Mouse (Mus musculus) embryonic facial prominence, embryonic 15.5 days (tissue): ENCODE measurements at regions not wholly inside any gene's neighbourhood (a gene's known extent, or its start where the extent isn't known, plus 50 kb on each side); places are given as distances from the start of the nearest gene placed in this dataset.
A peak's percentile ranks its signal among the peaks of the same experiment; 100 is the strongest.

Experiments
- ATAC-seq: fragments of 200-750 bp; cut with Nextera tagmentation; 2 replicates; pipeline ENCODE4 v1.8.0; 2017; ENCODE audit warnings: low read depth, moderate TSS enrichment; ENCODE audit not compliant: insufficient number of reproducible peaks, low FRiP score, low TSS enrichment
- H3K27ac ChIP-seq: fragments of 300-500 bp; sonication (generic); replicated peaks from 2 replicates; pipeline ENCODE4 v1.5.1; 2015; ENCODE audit warnings: mild to moderate bottlenecking, inconsistent platforms
- H3K27me3 ChIP-seq: fragments of 300-500 bp; sonication (generic); 2 replicates; pipeline ENCODE4 v1.6.1; 2015; ENCODE audit warnings: inconsistent platforms
- H3K36me3 ChIP-seq: fragments of 300-500 bp; sonication (generic); 2 replicates; pipeline ENCODE4 v1.6.1; 2015; ENCODE audit warnings: mild to moderate bottlenecking, inconsistent platforms
- H3K4me1 ChIP-seq: fragments of 300-500 bp; sonication (generic); 2 replicates; pipeline ENCODE4 v1.6.1; 2015; ENCODE audit warnings: inconsistent platforms
- H3K4me2 ChIP-seq: fragments of 300-500 bp; sonication (generic); replicated peaks from 2 replicates; pipeline ENCODE4 v1.6.1; 2015; ENCODE audit warnings: mild to moderate bottlenecking, inconsistent platforms
- H3K4me3 ChIP-seq: fragments of 300-500 bp; sonication (generic); replicated peaks from 2 replicates; pipeline ENCODE4 v1.5.1; 2015; ENCODE audit warnings: mild to moderate bottlenecking, inconsistent platforms
- H3K9ac ChIP-seq: fragments of 300-500 bp; sonication (generic); 2 replicates; pipeline ENCODE4 v1.6.1; 2015; ENCODE audit warnings: inconsistent platforms
- H3K9me3 ChIP-seq: fragments of 300-500 bp; sonication (generic); replicated peaks from 2 replicates; pipeline ENCODE4 v1.6.1; 2016; ENCODE audit warnings: inconsistent platforms
- WGBS: fragments of 180-500 bp; shearing (Covaris S2); methylation state at CpG from one replicate; pipeline ENCODE4 v1.1.7; 2015; 5-methylcytosine and 5-hydroxymethylcytosine counted together

- Histone ChIP-seq H3K9ac (no peak overlapping the region), H3K27ac (no peak overlapping the region), H3K4me2 (no peak overlapping the region), H3K4me1 (no peaks in the 10 kb centered on the region), H3K36me3 (no peaks in the 10 kb centered on the region), H3K4me3 (no peak overlapping the region), H3K9me3 (no peaks in the 10 kb centered on the region), H3K27me3 (no peaks in the 10 kb centered on the region)
- 74% methylated on average over 1 of the region's 1 CpGs for WGBS
- no peak for ATAC-seq
These were observed 52.8 kb upstream of the Chodl start for GRCm38 (mm10) chr16:78877941-78878340.

- Histone ChIP-seq H3K9ac (no peak overlapping the region), H3K27me3 (no peaks in the 10 kb centered on the region), H3K4me3 (no peak overlapping the region), H3K4me1 (no peaks in the 10 kb centered on the region), H3K4me2 (no peak overlapping the region), H3K27ac (no peak overlapping the region), H3K9me3 (no peaks in the 10 kb centered on the region), H3K36me3 (no peaks in the 10 kb centered on the region)
- 45% methylated on average over 4 of the region's 4 CpGs for WGBS
- no peak for ATAC-seq
These were observed 71.7 kb upstream of the Chodl start for GRCm38 (mm10) chr16:78859006-78859405.

GRCm38 (mm10) chr16:78830957-78831356 lies 99.8 kb upstream of the Chodl start:
- H3K27ac ChIP-seq, result peak overlapping the region; percentile 63
- no peaks in the 10 kb centered on the region for H3K9me3 ChIP-seq
- no peak overlapping the region for H3K4me2 ChIP-seq
- no peak for ATAC-seq
- H3K9ac ChIP-seq, result no peak overlapping the region
- 66% methylated on average over 7 of the region's 7 CpGs for WGBS
- no peaks in the 10 kb centered on the region for H3K36me3 ChIP-seq
- H3K4me3 ChIP-seq, result no peak overlapping the region
- H3K27me3 ChIP-seq, result no peaks in the 10 kb centered on the region
- no peaks in the 10 kb centered on the region for H3K4me1 ChIP-seq

GRCm38 (mm10) chr16:78827739-78828138 lies 103.0 kb upstream of the Chodl start:
- ATAC-seq, result no peak
- no peak overlapping the region for H3K9ac ChIP-seq
- H3K9me3 ChIP-seq, result no peaks in the 10 kb centered on the region
- no peaks in the 10 kb centered on the region for H3K27me3 ChIP-seq
- no peak overlapping the region for H3K27ac ChIP-seq
- H3K36me3 ChIP-seq, result no peaks in the 10 kb centered on the region
- no peak overlapping the region for H3K4me3 ChIP-seq
- H3K4me2 ChIP-seq, result no peak overlapping the region
- WGBS, result 29% methylated on average over 3 of the region's 3 CpGs
- H3K4me1 ChIP-seq, result no peaks in the 10 kb centered on the region

- no peaks in the 10 kb centered on the region for H3K9me3 ChIP-seq
- no peak overlapping the region for H3K4me2 ChIP-seq
- no peaks in the 10 kb centered on the region for H3K4me1 ChIP-seq
- no peaks in the 10 kb centered on the region for H3K27me3 ChIP-seq
- H3K9ac ChIP-seq, result no peak overlapping the region
- H3K4me3 ChIP-seq, result no peak overlapping the region
- no peak overlapping the region for H3K27ac ChIP-seq
- 67% methylated on average over 2 of the region's 2 CpGs for whole genome bisulfite sequencing
- no peak for ATAC-seq
- H3K36me3 ChIP-seq, result no peaks in the 10 kb centered on the region
These were observed 140.7 kb upstream of the Chodl start for GRCm38 (mm10) chr16:78790064-78790463.

- ATAC-seq, result no peak
These were observed 171.5 kb upstream of the Chodl start for GRCm38 (mm10) chr16:78759226-78759625.

GRCm38 (mm10) chr16:78737902-78738301 lies 161.4 kb upstream of the D16Ertd472e start:
- ATAC-seq, result no peak
- H3K27ac ChIP-seq, result no peak overlapping the region
- H3K9me3 ChIP-seq, result no peaks in the 10 kb centered on the region
- no peak overlapping the region for H3K9ac ChIP-seq
- no peaks in the 10 kb centered on the region for H3K4me1 ChIP-seq
- no peaks in the 10 kb centered on the region for H3K27me3 ChIP-seq
- H3K4me3 ChIP-seq, result no peak overlapping the region
- H3K36me3 ChIP-seq, result no peaks in the 10 kb centered on the region
- WGBS, result 62% methylated on average over 4 of the region's 4 CpGs
- H3K4me2 ChIP-seq, result no peak overlapping the region

More at GRCm38 (mm10) chr16:78759226-78759625, 171.5 kb upstream of the Chodl start:
- Histone ChIP-seq H3K9me3 (no peaks in the 10 kb centered on the region), H3K27me3 (no peaks in the 10 kb centered on the region), H3K4me3 (no peak overlapping the region), H3K4me1 (no peaks in the 10 kb centered on the region), H3K27ac (no peak overlapping the region), H3K9ac (no peak overlapping the region), H3K36me3 (no peaks in the 10 kb centered on the region), H3K4me2 (no peak overlapping the region)

GRCm38 (mm10) chr16:78730583-78731501 lies 154.3 kb upstream of the D16Ertd472e start:
- H3K27me3 ChIP-seq, result no peaks in the 10 kb centered on the region
- no peak overlapping the region for H3K9ac ChIP-seq
- no peak overlapping the region; the same call in 1 of the 2 replicates for H3K4me2 ChIP-seq
- no peaks in the 10 kb centered on the region for H3K9me3 ChIP-seq
- no peaks in the 10 kb centered on the region for H3K36me3 ChIP-seq
- no peak for ATAC-seq
- H3K4me3 ChIP-seq, result no peak overlapping the region
- H3K4me1 ChIP-seq, result no peaks in the 10 kb centered on the region
- peak overlapping the region; percentile 14; the same call in 1 of the 2 replicates for H3K27ac ChIP-seq
- WGBS, result 43% methylated on average over 13 of the region's 13 CpGs

- no peak overlapping the region for H3K4me2 ChIP-seq
- ATAC-seq, result no peak
- no peak overlapping the region for H3K9ac ChIP-seq
- H3K4me3 ChIP-seq, result no peak overlapping the region
- WGBS, result 71% methylated on average over 2 of the region's 2 CpGs
- H3K4me1 ChIP-seq, result no peaks in the 10 kb centered on the region
- no peaks in the 10 kb centered on the region for H3K9me3 ChIP-seq
- no peaks in the 10 kb centered on the region for H3K27me3 ChIP-seq
- H3K36me3 ChIP-seq, result no peaks in the 10 kb centered on the region
- no peak overlapping the region for H3K27ac ChIP-seq
These were observed 149.0 kb upstream of the D16Ertd472e start for GRCm38 (mm10) chr16:78725541-78725940.

- Histone ChIP-seq H3K4me2 (no peak overlapping the region), H3K9me3 (no peaks in the 10 kb centered on the region), H3K4me1 (no peaks in the 10 kb centered on the region), H3K9ac (no peak overlapping the region), H3K27me3 (no peaks in the 10 kb centered on the region), H3K27ac (no peak overlapping the region), H3K36me3 (no peaks in the 10 kb centered on the region), H3K4me3 (no peak overlapping the region)
- no peak for ATAC-seq
- WGBS, result 77% methylated on average over 7 of the region's 7 CpGs
These were observed 133.4 kb upstream of the D16Ertd472e start for GRCm38 (mm10) chr16:78709943-78710342.

- no peaks in the 10 kb centered on the region for H3K27me3 ChIP-seq
- 74% methylated on average over 4 of the region's 4 CpGs for WGBS
- no peaks in the 10 kb centered on the region for H3K36me3 ChIP-seq
- no peak overlapping the region for H3K9ac ChIP-seq
- no peak for ATAC-seq
- H3K4me2 ChIP-seq, result no peak overlapping the region
- H3K4me3 ChIP-seq, result no peak overlapping the region
- no peak overlapping the region for H3K27ac ChIP-seq
- no peaks in the 10 kb centered on the region for H3K9me3 ChIP-seq
- H3K4me1 ChIP-seq, result no peaks in the 10 kb centered on the region
These were observed 131.1 kb upstream of the D16Ertd472e start for GRCm38 (mm10) chr16:78707566-78707965.

- H3K27ac ChIP-seq, result no peak overlapping the region
- H3K27me3 ChIP-seq, result no peaks in the 10 kb centered on the region
- H3K4me3 ChIP-seq, result no peak overlapping the region
- 78% methylated on average over 7 of the region's 7 CpGs for WGBS
- no peak overlapping the region for H3K4me2 ChIP-seq
- no peaks in the 10 kb centered on the region for H3K9me3 ChIP-seq
- no peaks in the 10 kb centered on the region for H3K36me3 ChIP-seq
- no peak overlapping the region for H3K9ac ChIP-seq
- ATAC-seq, result no peak
- H3K4me1 ChIP-seq, result no peaks in the 10 kb centered on the region
These were observed 130.7 kb upstream of the D16Ertd472e start for GRCm38 (mm10) chr16:78707165-78707564.
